Mouse (Mus musculus): ENCODE measurements at regions not wholly inside any gene's neighbourhood (a gene's known extent, or its start where the extent isn't known, plus 50 kb on each side); places are given as distances from the start of the nearest gene placed in this dataset.
A peak's percentile ranks its signal among the peaks of the same experiment; 100 is the strongest.

DNA sequence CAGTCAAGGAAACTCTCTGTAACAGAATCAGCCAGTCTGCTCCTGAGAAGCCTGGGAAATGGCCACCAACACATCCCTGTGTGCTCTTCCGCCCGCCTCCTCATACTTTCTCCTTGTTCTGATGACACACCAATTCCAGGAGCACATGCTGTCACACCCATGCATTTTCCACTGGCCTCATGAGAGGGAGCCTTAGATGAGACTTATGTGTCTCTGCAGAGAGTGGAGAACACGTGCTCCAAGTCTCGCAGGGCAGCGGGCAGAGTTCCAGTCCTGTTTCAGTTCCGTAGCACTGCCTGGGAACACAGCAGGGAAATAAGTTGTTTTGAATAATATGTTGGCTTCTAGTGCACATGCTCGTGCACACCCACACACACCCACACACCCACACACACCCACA, 116.7 kb upstream of the Zfp706 start:
- DNase-seq (ENCODE audit: extremely low read depth) = no peak
- no peak overlapping the region for H3K4me2 ChIP-seq (ENCODE audit: insufficient read depth, low read depth, poor library complexity, severe bottlenecking)
- peak; percentile 34; the same call in 1 of the 2 replicates for TF ChIP-seq MAX (IDR thresholded peaks at IDR 0.05; ENCODE audit: low read length)
- TF ChIP-seq RCOR1 (conservative IDR thresholded peaks at IDR 0.05; ENCODE audit: low read depth, low read length) = no peak
- no peak for TF ChIP-seq EP300 (IDR thresholded peaks at IDR 0.05; ENCODE audit: low read length)
- TF ChIP-seq MAFK (IDR thresholded peaks at IDR 0.05; ENCODE audit: insufficient replicate concordance, low read length) = no peak
- dilution Hi-C loops (cut with MboI; ENCODE audit: extremely low pct_ligation_motif_present, extremely low pct_unique_long_range_greater_than_20kb, low sequenced_read_pairs) = no loop called here
- H3K4me3 ChIP-seq (replicated peaks in 1 of 3; ENCODE audit: low read depth in 2 of 3, low read length in 2 of 3, poor library complexity in 1 of 3) = no peak overlapping the region
- in situ Hi-C loops (cut with MboI; ENCODE audit: low pct_ligation_motif_present, low pct_unique_long_range_greater_than_20kb, low sequenced_read_pairs) = loop anchor here (25.0 kb wide), 1 partner anchor 788 kb away; no protein-coding TSS in a partner anchor
- peaks cover 8 to 10% of the 10 kb centered on the region in 2 experiments; a peak in 3 of 4 replicates for H3K4me1 ChIP-seq (ENCODE audit: control insufficient read depth in 1 of 2, insufficient read depth in 2 of 2)
- no peaks in the 10 kb centered on the region for H3K9me3 ChIP-seq (replicated peaks; ENCODE audit: low read length)
- H3K9ac ChIP-seq (ENCODE audit: insufficient read depth, low read depth) = no peak overlapping the region
- H3K27ac ChIP-seq (ENCODE audit: insufficient read depth, low read depth) = no peak overlapping the region
- no peaks in the 10 kb centered on the region for H3K27me3 ChIP-seq (replicated peaks)
- H3K79me2 ChIP-seq (replicated peaks; ENCODE audit: control insufficient read depth, extremely low read depth, insufficient read depth, poor library complexity, severe bottlenecking) = no peaks in the 10 kb centered on the region
- no peaks in the 10 kb centered on the region for H3K36me3 ChIP-seq (replicated peaks in 1 of 2; ENCODE audit: control insufficient read depth in 1 of 2, insufficient read depth in 1 of 2, low read length in 1 of 2)

DNA sequence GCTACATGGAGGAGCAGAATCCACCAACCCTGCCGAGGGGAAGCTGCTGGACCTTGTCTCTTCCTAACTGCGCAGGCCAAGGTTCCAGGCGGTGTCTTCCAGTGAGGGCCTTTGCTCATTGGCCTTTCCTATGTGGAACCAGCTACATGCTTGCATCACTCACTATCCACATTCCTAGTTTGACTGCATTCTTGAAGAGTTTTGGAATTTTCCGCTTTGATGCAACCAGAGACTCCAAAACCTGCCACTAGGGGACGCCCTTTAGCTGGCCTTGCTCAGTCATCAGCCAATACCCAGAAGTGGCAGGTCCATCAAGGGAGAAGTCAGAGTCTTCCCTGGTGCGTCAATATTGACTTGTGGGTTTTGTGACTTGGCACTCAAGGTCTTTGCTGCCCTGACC, 112.8 kb upstream of the Zfp706 start:
- no peak overlapping the region for H3K9ac ChIP-seq (ENCODE audit: insufficient read depth, low read depth)
- no peaks in the 10 kb centered on the region for H3K79me2 ChIP-seq (replicated peaks; ENCODE audit: control insufficient read depth, extremely low read depth, insufficient read depth, poor library complexity, severe bottlenecking)
- H3K4me3 ChIP-seq (replicated peaks in 1 of 3; ENCODE audit: low read depth in 2 of 3, low read length in 2 of 3, poor library complexity in 1 of 3) = no peak overlapping the region
- H3K27ac ChIP-seq (ENCODE audit: insufficient read depth, low read depth) = no peak overlapping the region
- no peaks in the 10 kb centered on the region for H3K36me3 ChIP-seq (replicated peaks in 1 of 2; ENCODE audit: control insufficient read depth in 1 of 2, insufficient read depth in 1 of 2, low read length in 1 of 2)
- in situ Hi-C loops (cut with MboI; ENCODE audit: low pct_ligation_motif_present, low pct_unique_long_range_greater_than_20kb, low sequenced_read_pairs) (loop anchor here (25.0 kb wide), 1 partner anchor 792 kb away; no protein-coding TSS in a partner anchor), dilution Hi-C loops (cut with MboI; ENCODE audit: extremely low pct_ligation_motif_present, extremely low pct_unique_long_range_greater_than_20kb, low sequenced_read_pairs) (no loop called here)
- DNase-seq (ENCODE audit: extremely low read depth) = peak; percentile 81
- no peak overlapping the region for H3K4me2 ChIP-seq (ENCODE audit: insufficient read depth, low read depth, poor library complexity, severe bottlenecking)
- peaks cover 8 to 10% of the 10 kb centered on the region in 2 experiments; a peak in 3 of 4 replicates for H3K4me1 ChIP-seq (ENCODE audit: control insufficient read depth in 1 of 2, insufficient read depth in 2 of 2)
- H3K27me3 ChIP-seq (replicated peaks) = no peaks in the 10 kb centered on the region
- no peaks in the 10 kb centered on the region for H3K9me3 ChIP-seq (replicated peaks; ENCODE audit: low read length)
- TF ChIP-seq ZC3H11A (IDR thresholded peaks at IDR 0.05; ENCODE audit: low read depth, low read length) (0 out of 2 replicates have a peak, but pooled peaks have one; percentile 15), SMC3 (IDR thresholded peaks at IDR 0.05; ENCODE audit: low read depth, low read length) (peak; percentile 81), MXI1 (IDR thresholded peaks at IDR 0.05; ENCODE audit: low read depth, low read length) (no peak), ELF1 (IDR thresholded peaks at IDR 0.05; ENCODE audit: low read depth, low read length) (no peak), USF1 (IDR thresholded peaks at IDR 0.05; ENCODE audit: low read depth, low read length) (no peak), JUND (conservative IDR thresholded peaks at IDR 0.05; ENCODE audit: low read depth, low read length) (no peak), TBP (conservative IDR thresholded peaks at IDR 0.05; ENCODE audit: low read depth, low read length) (no peak), GABPA (IDR thresholded peaks at IDR 0.05; ENCODE audit: insufficient replicate concordance, low read depth, low read length) (no peak), EP300 (IDR thresholded peaks at IDR 0.05; ENCODE audit: low read length) (no peak), UBTF (IDR thresholded peaks at IDR 0.05; ENCODE audit: low read depth, low read length) (no peak), POLR2AphosphoS2 (IDR thresholded peaks at IDR 0.05; ENCODE audit: low read depth, low read length) (no peak), NELFE (IDR thresholded peaks at IDR 0.05; ENCODE audit: low read depth, low read length) (no peak; the same call in 1 of the 2 replicates), CHD2 (IDR thresholded peaks at IDR 0.05; ENCODE audit: low read length) (no peak), MEF2A (IDR thresholded peaks at IDR 0.05; ENCODE audit: borderline replicate concordance, low read depth, low read length) (no peak), RAD21 (IDR thresholded peaks at IDR 0.05; ENCODE audit: low read depth, low read length) (peak; percentile 95), ZKSCAN1 (IDR thresholded peaks at IDR 0.05; ENCODE audit: borderline replicate concordance, low read depth, low read length) (no peak), CTCF (conservative IDR thresholded peaks at IDR 0.05 in 1 of 2, IDR thresholded peaks at IDR 0.05 in 1 of 2; ENCODE audit: low read depth in 2 of 2, low read length in 2 of 2) (peak; percentile 98 to 100), IRF4 (IDR thresholded peaks at IDR 0.05; ENCODE audit: low read depth, low read length) (no peak), ZMIZ1 (IDR thresholded peaks at IDR 0.05; ENCODE audit: low read depth, low read length) (no peak), ETS1 (conservative IDR thresholded peaks at IDR 0.05; ENCODE audit: low read depth, low read length) (no peak)
